Mouse (Mus musculus) Patski (cell line): ENCODE data around the gene Hnrnpa2b1. TPM values are rescaled to one million over a fixed set of nuclear protein-coding genes. Genes with fewer than 3 reads are reported as not detected.

ENCODE experiments used
- ATAC-seq: fragments of 100-300 bp; one replicate; pipeline ENCODE4 v1.8.0; 2021
- CTCF ChIA-PET: fragments of 350-600 bp; sonication (Branson Sonifier 250); formaldehyde crosslinking; loops from one replicate; lab custom pipeline; 2022; ENCODE audit warnings: inconsistent platforms; lab: Charles Lee
- POLR2A ChIA-PET: fragments of 350-600 bp; sonication (Branson Sonifier 250); formaldehyde crosslinking; loops from one replicate; lab custom pipeline; 2022; ENCODE audit warnings: antibody characterized with exemption, inconsistent platforms; lab: Charles Lee
- DNase-seq: peaks from one replicate; pipeline ENCODE4 v3.0.0-alpha.2; 2011; ENCODE audit warnings: low read depth, low spot score
- H3K27me3 ChIP-seq: fragments of 371-371 bp; one replicate; pipeline ENCODE4 v1.5.1; 2021
- CTCF ChIP-seq: fragments of 100-300 bp; IDR thresholded peaks from one replicate; pipeline ENCODE4 v1.5.1; 2021
- in situ Hi-C: fragments of 300-500 bp; cut with MboI; formaldehyde crosslinking; loops from 3 replicates; pipeline ENCODE4 v1.11.1; 2018; ENCODE audit warnings: low pct_unique_long_range_greater_than_20kb, mixed read lengths
- polyA plus RNA-seq: library from polyadenylated mRNA; unstranded; gene quantifications from one replicate; pipeline ENCODE4 v1.2.3, GENCODE M21; 2021

Hnrnpa2b1 gene
- 1,173 TPM for polyA plus RNA-seq

- ChIA-PET CTCF (interaction anchor here (1.1 kb wide), 1 partner anchor 40 kb away, joined by 3 read pairs; no protein-coding TSS in a partner anchor), POLR2A (interaction anchor here (1.0 to 2.0 kb wide), 7 partner anchors 8 to 771 kb away, joined by 3 to 5 read pairs (median 4); partner anchors contain the start of gene Hoxa10)
- TF ChIP-seq CTCF, result no peak
- in situ Hi-C loops, result loop anchor here (5.0 kb wide), 2 partner anchors 97 to 752 kb away; partner anchors contain the start of gene Hoxa7
- ATAC-seq (peak; percentile 58), DNase-seq (peak; percentile 99)
- H3K27me3 ChIP-seq, result no peaks in the 10 kb centered on the region
Observed at GRCm38 (mm10) chr6:51469715-51470310, at the start of gene Hnrnpa2b1. TSS of gene Hnrnpa2b1 (minus strand) at chr6:51469894.

GRCm38 (mm10) chr6:51514860-51515259, 45.2 kb upstream of the Hnrnpa2b1 start:
- ATAC-seq, result no peak
- DNase-seq, result no peak
- no peak for TF ChIP-seq CTCF
- ChIA-PET CTCF (no interaction called here), POLR2A (no interaction called here)
- in situ Hi-C loops, result no loop called here
- no peaks in the 10 kb centered on the region for H3K27me3 ChIP-seq

DNA sequence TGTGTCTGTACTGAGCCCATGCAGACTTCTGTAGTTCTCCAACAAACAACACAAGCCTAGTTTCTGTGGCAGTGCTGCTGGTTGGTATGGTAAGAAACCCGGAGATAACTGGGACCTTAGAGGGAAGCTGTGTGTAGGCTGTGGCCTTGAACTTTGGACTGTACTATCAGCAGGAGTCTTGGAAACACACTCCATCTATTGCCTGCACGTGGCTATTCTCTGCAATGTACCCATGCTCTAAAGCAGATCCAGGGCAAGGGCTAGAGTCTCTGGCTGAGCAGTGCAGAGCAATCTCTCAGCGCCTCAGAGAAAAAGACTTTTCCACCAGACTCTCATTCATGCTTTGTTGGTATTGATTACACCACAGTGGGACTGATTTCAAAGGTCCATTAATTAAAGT, 44.1 kb upstream of the Hnrnpa2b1 start:
- DNase-seq, result no peak
- in situ Hi-C loops, result no loop called here
- CTCF ChIA-PET, result no interaction called here
- no peak for TF ChIP-seq CTCF
- H3K27me3 ChIP-seq, result no peaks in the 10 kb centered on the region
- POLR2A ChIA-PET, result no interaction called here
- ATAC-seq, result no peak

DNA sequence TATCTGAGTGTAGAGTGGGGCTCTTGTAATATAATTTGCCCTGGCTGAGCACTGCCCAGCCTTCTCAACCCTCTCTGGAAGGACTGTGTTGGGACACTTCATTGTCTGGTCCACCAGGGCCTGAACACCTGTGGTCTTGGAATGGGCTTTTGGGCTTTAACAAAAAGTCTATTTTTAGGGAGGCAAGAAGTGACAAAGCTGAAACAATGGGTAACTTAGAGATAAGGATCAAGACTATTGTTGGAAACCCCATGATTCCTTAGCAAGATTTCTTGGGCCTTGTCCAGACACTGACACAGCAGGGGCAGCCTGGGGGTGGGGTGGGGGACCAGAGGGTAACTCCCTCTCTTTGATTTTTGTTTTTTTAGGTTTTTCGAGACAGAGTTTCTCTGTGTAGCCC, 41.3 kb upstream of the Hnrnpa2b1 start:
- ChIA-PET CTCF (no interaction called here), POLR2A (no interaction called here)
- no peaks in the 10 kb centered on the region for H3K27me3 ChIP-seq
- ATAC-seq, result no peak
- in situ Hi-C loops, result no loop called here
- no peak for TF ChIP-seq CTCF
- DNase-seq, result no peak

- in situ Hi-C loops, result no loop called here
- ChIA-PET CTCF (interaction anchor here (0.7 to 1.9 kb wide), 9 partner anchors 13 to 126 kb away, joined by 3 to 6 read pairs (median 3); partner anchors contain the start of genes Hnrnpa2b1 and Snx10), POLR2A (interaction anchor here (1.1 kb wide), 1 partner anchor 39 kb away, joined by 4 read pairs; no protein-coding TSS in a partner anchor)
- peak; percentile 39 for TF ChIP-seq CTCF
- ATAC-seq, result no peak
- no peak for DNase-seq
- H3K27me3 ChIP-seq, result no peaks in the 10 kb centered on the region
Observed at GRCm38 (mm10) chr6:51510094-51510493, 40.4 kb upstream of the Hnrnpa2b1 start.

DNA sequence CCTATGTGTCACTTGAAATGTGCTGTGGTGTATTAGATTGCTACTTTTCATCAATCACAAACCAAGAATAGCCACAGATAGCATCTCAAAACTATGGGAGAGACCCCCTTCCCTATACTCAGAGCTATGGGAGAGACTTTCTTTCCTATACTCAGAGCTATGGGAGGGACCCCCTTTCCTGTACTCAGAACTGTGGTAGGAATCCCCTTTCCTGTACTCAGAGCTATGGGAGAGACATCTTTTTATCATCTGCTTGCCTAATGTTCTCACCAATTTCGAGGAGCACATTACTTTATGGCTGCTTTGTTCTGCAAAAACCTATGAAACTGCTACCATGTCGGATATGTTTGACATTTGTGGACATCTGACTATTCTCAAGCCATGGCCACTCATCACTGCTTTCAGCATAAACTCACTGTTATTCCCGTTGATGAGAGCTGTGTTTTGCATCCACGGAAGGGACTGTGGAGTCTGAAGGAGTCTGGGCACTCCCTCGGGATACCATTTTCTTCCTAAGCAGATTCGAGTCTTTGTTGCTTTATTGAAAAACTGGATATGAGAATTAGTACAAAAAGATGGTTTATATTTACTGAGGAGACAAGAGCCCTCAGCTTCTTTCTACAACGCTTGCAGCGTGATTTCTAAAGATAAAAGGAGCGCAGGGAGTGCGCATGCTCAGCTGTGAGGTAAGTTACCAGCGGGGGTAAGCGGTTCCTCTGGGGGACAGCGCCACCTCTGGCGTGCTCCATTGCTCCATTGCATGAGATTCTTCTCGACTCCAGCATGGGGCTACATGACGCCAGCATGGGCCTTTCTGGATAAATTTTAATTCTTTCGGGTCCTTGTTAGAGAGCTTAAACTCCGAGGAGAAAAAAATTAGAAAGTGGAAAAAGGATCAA, 39.3 kb upstream of the Hnrnpa2b1 start:
- H3K27me3 ChIP-seq, result no peaks in the 10 kb centered on the region
- POLR2A ChIA-PET, result interaction anchor here (1.1 to 1.2 kb wide), 2 partner anchors 38 to 40 kb away, joined by 4 to 5 read pairs; partner anchors contain the start of gene Hnrnpa2b1
- no peak for TF ChIP-seq CTCF
- CTCF ChIA-PET, result interaction anchor here (0.7 to 1.9 kb wide), 11 partner anchors 13 to 302 kb away, joined by 3 to 6 read pairs (median 3); partner anchors contain the start of genes Hnrnpa2b1 and Snx10
- in situ Hi-C loops, result no loop called here
- ATAC-seq, result no peak
- no peak for DNase-seq

DNA sequence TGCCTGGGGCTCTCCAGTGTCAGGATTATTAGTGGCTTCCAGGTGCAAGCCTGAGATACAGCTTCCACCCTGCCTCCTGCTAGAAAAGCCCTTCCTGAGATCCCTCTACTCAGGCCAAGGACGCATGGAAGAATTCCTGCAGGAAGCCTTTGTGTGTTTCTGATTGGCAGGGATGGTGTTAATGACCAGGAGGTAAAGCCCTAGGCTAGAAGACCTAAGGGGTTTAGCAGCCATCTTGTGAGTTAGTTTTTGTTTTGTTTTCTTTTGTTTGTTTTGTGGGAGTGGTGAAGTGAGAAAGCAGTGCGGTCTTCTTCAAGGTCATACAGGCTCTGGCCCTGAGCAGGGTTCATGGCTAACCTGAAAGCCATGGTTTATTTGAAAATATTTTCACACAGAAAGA, 37.9 kb upstream of the Hnrnpa2b1 start:
- no peaks in the 10 kb centered on the region for H3K27me3 ChIP-seq
- TF ChIP-seq CTCF, result no peak
- ChIA-PET POLR2A (no interaction called here), CTCF (no interaction called here)
- in situ Hi-C loops, result no loop called here
- no peak for ATAC-seq
- DNase-seq, result no peak

GRCm38 (mm10) chr6:51505671-51506070, 36.0 kb upstream of the Hnrnpa2b1 start:
- POLR2A ChIA-PET, result no interaction called here
- no peak for DNase-seq
- in situ Hi-C loops, result no loop called here
- no peaks in the 10 kb centered on the region for H3K27me3 ChIP-seq
- no peak for ATAC-seq
- no peak for TF ChIP-seq CTCF
- CTCF ChIA-PET, result no interaction called here

GRCm38 (mm10) chr6:51497321-51498111, 27.8 kb upstream of the Hnrnpa2b1 start:
- in situ Hi-C loops, result no loop called here
- ChIA-PET CTCF (interaction anchor here (1.2 kb wide), 1 partner anchor 10 kb away, joined by 4 read pairs; no protein-coding TSS in a partner anchor), POLR2A (no interaction called here)
- no peaks in the 10 kb centered on the region for H3K27me3 ChIP-seq
- DNase-seq (no peak), ATAC-seq (no peak)
- no peak for TF ChIP-seq CTCF

DNA sequence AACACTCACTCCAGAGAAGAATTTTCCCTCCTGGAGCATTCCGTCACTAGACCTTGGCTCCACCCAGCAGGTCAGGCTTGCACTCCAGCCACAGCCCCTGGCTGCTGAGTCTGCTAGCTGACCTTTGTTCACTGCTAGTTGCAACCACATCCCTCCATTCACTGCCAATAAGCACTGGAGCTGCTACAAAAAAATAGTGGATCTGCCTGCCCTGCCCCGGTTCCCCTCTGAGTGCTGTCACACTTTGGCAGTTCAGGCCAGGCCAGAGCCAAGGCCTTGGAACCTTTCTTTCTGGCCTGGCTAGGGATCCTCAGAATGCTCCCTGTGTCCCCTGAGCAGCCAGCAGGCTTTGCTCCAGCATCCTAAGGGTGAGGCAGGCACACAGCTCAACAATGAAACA, 20.1 kb upstream of the Hnrnpa2b1 start:
- in situ Hi-C loops, result no loop called here
- no peak for ATAC-seq
- no peak for TF ChIP-seq CTCF
- ChIA-PET CTCF (no interaction called here), POLR2A (interaction anchor here (0.7 kb wide), 1 partner anchor 70 kb away, joined by 7 read pairs; no protein-coding TSS in a partner anchor)
- H3K27me3 ChIP-seq, result no peaks in the 10 kb centered on the region
- no peak for DNase-seq
